Mouse (Mus musculus): ENCODE data around the gene Prex1. TPM values are rescaled to one million over a fixed set of nuclear protein-coding genes. Genes with fewer than 3 reads are reported as not detected.
A peak's percentile ranks its signal among the peaks of the same experiment; 100 is the strongest.

Gene Prex1
- polyA plus RNA-seq, 1 experiment from 2014 or later = 11.3 TPM

DNA sequence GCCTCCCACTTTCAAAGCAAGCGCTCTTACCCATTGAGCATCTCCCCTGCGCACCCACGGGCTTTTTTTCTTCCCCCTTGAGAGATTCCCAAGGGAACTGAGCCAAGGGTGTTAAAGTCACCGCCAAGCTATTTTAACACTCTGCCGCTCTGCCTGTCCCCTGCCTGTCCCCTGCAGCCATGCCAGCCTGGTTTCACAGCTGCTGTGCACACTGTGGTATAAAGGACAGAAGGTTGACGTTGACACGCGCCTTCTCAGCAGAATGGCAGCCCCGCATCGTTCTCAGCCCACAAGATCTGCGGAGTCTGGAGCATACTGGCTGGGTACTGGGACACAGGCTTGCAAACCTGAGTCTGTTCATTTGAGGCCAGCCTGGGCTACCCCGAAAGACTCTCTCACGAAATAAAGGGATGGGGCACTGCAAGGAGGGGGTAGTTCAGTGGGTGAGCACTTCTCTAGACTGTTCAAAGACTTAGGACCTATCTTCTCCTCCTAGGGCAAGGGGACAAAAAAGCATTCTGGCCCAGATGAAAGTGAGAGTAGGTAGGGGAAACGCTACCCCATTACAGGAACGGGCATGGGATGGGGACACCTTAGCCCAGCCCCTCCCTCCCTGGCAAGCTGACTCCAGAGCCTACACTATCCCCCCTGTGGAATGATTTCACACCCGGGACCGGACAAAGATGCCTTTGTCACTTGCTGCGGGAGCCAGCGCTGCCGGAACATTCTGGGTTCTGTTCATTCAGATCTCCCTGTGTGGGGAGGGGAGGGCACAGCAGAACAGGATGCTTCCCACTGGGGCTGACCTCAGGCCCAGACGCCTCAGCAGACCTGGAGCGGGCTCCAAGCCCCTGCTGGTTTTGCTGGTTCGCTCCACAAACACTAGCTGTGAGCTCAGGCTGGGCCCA lies 21.8 kb downstream of the Prex1 start:
- Histone ChIP-seq H3K9me3 (ENCODE audit: control insufficient read depth, low read length) (peaks cover 3% of the 10 kb centered on the region; the same call in 1 of the 2 replicates), H3K4me1 (replicated peaks; ENCODE audit: control insufficient read depth, insufficient read depth, low read length) (no peaks in the 10 kb centered on the region), H3K4me2 (ENCODE audit: low read length) (no peak overlapping the region), H3K27me3 (replicated peaks; ENCODE audit: control insufficient read depth, insufficient read depth, low read length) (no peaks in the 10 kb centered on the region), H3K27ac (ENCODE audit: low read depth) (no peak overlapping the region), H3K36me3 (ENCODE audit: control insufficient read depth, insufficient read depth, low read length) (no peaks in the 10 kb centered on the region), H3K9ac (ENCODE audit: low read length) (no peak overlapping the region), H3K4me3 (ENCODE audit: low read depth, low read length) (no peak overlapping the region)
- DNase-seq (ENCODE audit: low spot score) (no peak), ATAC-seq (replicated peaks; ENCODE audit: low FRiP score, low TSS enrichment, low read depth) (0 out of 2 replicates have a peak, but pooled peaks have one; percentile 32)
- 68% methylated on average over 23 of the region's 23 CpGs for WGBS

DNA sequence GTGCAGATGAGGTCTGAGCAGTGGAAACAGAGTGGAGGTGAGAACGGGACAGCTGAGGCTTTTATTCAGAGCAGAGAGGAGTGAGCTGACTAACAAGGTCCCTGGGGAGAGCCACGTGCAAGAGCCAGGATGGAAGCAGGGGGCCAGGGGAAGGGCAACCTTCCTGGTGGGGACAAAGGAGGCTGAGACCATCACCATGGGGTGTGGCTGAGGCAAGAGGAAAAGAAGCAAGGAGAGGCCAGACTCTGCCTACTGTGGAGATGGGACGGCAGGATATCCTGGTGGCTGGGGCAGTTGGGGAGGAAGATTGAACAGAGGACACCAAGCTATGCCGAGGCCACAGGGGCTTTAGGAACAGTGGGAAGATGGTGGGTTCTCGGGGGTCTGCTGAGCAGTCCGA lies 26.7 kb downstream of the Prex1 start:
- ATAC-seq (replicated peaks; ENCODE audit: low FRiP score, low TSS enrichment, low read depth) (no peak), DNase-seq (ENCODE audit: low spot score) (no peak)
- Histone ChIP-seq H3K4me3 (ENCODE audit: low read depth, low read length) (no peak overlapping the region), H3K9ac (ENCODE audit: low read length) (no peak overlapping the region), H3K9me3 (ENCODE audit: control insufficient read depth, low read length) (no peaks in the 10 kb centered on the region), H3K4me1 (replicated peaks; ENCODE audit: control insufficient read depth, insufficient read depth, low read length) (no peaks in the 10 kb centered on the region), H3K27me3 (replicated peaks; ENCODE audit: control insufficient read depth, insufficient read depth, low read length) (no peaks in the 10 kb centered on the region), H3K27ac (ENCODE audit: low read depth) (no peak overlapping the region), H3K4me2 (ENCODE audit: low read length) (no peak overlapping the region), H3K36me3 (ENCODE audit: control insufficient read depth, insufficient read depth, low read length) (no peaks in the 10 kb centered on the region)
- 27% methylated on average over 6 of the region's 6 CpGs for WGBS

DNA sequence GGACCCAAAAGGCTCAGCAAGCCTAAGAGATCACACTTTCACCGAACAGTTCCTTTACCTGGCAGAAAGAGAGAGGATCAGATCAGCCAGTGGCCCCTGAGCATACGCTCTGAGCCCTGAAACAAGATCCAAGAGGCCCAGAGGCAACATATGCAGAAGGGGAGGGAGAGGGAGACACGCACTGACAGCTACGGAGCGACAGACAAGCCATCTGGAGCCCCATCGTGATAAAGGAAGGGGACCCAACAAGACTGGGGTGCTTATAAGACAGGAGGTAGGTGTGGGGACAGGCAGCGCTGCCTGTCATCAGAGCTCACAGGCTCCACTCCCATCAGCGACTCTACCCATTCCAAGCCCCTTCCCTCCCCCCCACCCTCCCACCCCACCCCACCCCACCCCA lies 27.8 kb downstream of the Prex1 start:
- ATAC-seq (replicated peaks; ENCODE audit: low FRiP score, low TSS enrichment, low read depth) (no peak), DNase-seq (ENCODE audit: low spot score) (no peak)
- 59% methylated on average over 8 of the region's 8 CpGs for WGBS

DNA sequence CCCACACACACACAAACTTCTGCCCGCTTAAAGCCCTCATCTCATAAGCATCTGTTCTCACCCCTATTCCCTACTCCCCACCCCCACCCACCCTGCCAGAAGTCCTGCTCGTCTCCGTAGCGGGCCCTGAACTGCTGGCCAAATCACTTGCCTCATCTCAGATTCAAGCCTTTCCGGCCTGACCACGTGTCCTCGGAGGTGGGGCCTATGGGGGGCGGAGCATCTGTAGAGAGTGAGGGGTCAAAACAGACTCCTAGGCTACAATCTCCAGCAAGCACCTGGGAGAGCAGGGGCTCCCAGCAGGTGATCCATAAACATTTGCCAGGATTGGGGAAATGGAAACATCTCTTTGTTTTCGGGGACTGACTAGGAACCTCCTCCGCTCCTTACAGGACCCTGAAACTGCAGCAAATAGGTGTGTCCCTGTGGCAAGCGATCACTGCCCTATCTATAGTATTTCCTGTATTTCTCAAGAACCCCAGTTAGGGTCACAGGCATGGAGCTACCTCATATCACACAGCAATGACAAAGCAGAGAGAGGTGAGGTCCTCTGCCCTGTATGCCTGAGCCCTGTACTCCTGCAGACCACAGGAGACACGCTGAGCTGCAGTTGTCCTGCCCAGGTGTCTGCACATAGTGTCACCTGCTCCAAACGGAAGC lies 29.6 kb downstream of the Prex1 start:
- Histone ChIP-seq H3K4me1 (replicated peaks; ENCODE audit: control insufficient read depth, insufficient read depth, low read length) (peaks cover 6% of the 10 kb centered on the region), H3K9ac (ENCODE audit: low read length) (no peak overlapping the region), H3K27me3 (replicated peaks; ENCODE audit: control insufficient read depth, insufficient read depth, low read length) (no peaks in the 10 kb centered on the region), H3K9me3 (ENCODE audit: control insufficient read depth, low read length) (no peaks in the 10 kb centered on the region), H3K4me3 (ENCODE audit: low read depth, low read length) (no peak overlapping the region), H3K27ac (ENCODE audit: low read depth) (no peak overlapping the region), H3K36me3 (ENCODE audit: control insufficient read depth, insufficient read depth, low read length) (no peaks in the 10 kb centered on the region), H3K4me2 (ENCODE audit: low read length) (no peak overlapping the region; the same call in 1 of the 2 replicates)
- no peak for ATAC-seq (replicated peaks; ENCODE audit: low FRiP score, low TSS enrichment, low read depth)
- 18% methylated on average over 13 of the region's 13 CpGs for WGBS
- no peak for DNase-seq (ENCODE audit: low spot score)

More for the DNA sequence above, 27.8 kb downstream of the Prex1 start:
- Histone ChIP-seq H3K9me3 (ENCODE audit: control insufficient read depth, low read length) (no peaks in the 10 kb centered on the region), H3K36me3 (ENCODE audit: control insufficient read depth, insufficient read depth, low read length) (no peaks in the 10 kb centered on the region), H3K27me3 (replicated peaks; ENCODE audit: control insufficient read depth, insufficient read depth, low read length) (no peaks in the 10 kb centered on the region), H3K9ac (ENCODE audit: low read length) (no peak overlapping the region), H3K4me3 (ENCODE audit: low read depth, low read length) (no peak overlapping the region), H3K4me1 (replicated peaks; ENCODE audit: control insufficient read depth, insufficient read depth, low read length) (no peaks in the 10 kb centered on the region), H3K27ac (ENCODE audit: low read depth) (no peak overlapping the region), H3K4me2 (ENCODE audit: low read length) (no peak overlapping the region)

DNA sequence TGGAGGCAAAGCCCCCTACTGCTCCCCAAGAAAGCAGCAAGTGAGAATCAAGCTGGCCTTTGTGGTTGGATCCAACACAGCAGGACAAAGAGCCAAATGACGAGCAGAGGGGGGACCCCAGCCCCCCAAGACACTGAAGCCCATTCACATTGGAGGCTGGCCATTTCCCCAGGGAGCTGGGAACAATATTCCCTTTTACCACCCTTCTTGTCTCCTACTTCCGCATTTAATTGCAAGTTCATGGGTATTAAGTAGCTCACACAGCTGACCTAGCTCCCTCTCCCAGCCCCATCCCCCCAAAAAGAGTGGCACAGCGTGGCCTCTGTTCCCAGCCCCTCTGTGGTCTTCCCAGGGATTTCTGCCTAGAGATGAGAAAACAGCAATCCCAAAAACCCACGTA lies 30.8 kb downstream of the Prex1 start:
- Histone ChIP-seq H3K4me3 (ENCODE audit: low read depth, low read length) (no peak overlapping the region), H3K27me3 (replicated peaks; ENCODE audit: control insufficient read depth, insufficient read depth, low read length) (no peaks in the 10 kb centered on the region), H3K9me3 (ENCODE audit: control insufficient read depth, low read length) (no peaks in the 10 kb centered on the region), H3K9ac (ENCODE audit: low read length) (no peak overlapping the region), H3K4me1 (replicated peaks; ENCODE audit: control insufficient read depth, insufficient read depth, low read length) (peaks cover 9% of the 10 kb centered on the region), H3K4me2 (ENCODE audit: low read length) (no peak overlapping the region), H3K27ac (ENCODE audit: low read depth) (no peak overlapping the region), H3K36me3 (ENCODE audit: control insufficient read depth, insufficient read depth, low read length) (no peaks in the 10 kb centered on the region)
- ATAC-seq (replicated peaks; ENCODE audit: low FRiP score, low TSS enrichment, low read depth) = no peak
- 51% methylated on average over 4 of the region's 4 CpGs for WGBS
- no peak for DNase-seq (ENCODE audit: low spot score)

DNA sequence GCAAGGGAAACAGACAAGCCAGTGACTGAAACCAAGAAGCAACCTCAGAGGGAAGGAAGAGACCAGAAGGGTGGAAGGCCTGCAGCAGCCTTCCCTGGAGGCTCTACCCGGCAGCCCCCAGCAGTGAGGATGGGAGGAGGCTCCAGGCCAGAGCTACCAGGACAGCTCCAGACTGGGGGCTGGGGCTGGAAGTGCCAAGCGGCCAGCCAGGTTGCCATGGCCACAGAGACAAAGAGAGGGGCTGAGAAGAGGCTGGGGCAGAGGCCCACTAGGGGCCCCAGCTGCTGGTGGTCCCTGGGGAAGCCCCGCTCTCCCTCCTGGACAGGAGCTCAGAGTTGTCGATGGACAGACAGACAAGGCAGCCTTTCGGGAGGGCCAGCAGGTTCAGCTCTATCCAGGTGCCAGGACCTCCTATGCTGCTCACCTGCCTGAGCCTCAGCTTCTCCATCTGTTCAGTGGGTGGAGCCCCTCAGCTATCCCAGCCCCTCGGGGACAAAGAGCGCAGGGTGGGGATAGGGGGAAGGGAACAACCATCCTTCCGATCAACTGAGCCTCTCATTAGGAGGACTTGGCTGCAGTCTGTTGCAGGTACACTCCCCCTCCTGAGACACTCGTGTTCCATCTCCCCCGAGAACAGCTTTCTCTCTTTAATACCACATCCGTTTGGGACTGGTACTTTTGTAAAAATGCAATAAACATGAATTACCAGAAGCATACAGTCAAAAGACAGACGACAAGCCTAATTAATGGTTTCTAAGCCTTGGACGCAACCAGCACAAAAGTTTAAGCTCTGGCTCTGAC lies 34.5 kb downstream of the Prex1 start:
- Histone ChIP-seq H3K9ac (ENCODE audit: low read length) (no peak overlapping the region), H3K27ac (ENCODE audit: low read depth) (no peak overlapping the region), H3K4me2 (ENCODE audit: low read length) (no peak overlapping the region), H3K36me3 (ENCODE audit: control insufficient read depth, insufficient read depth, low read length) (no peaks in the 10 kb centered on the region), H3K9me3 (ENCODE audit: control insufficient read depth, low read length) (0 out of 2 replicates have a peak, but pooled peaks cover 3% of the 10 kb centered on the region), H3K4me3 (ENCODE audit: low read depth, low read length) (no peak overlapping the region), H3K27me3 (replicated peaks; ENCODE audit: control insufficient read depth, insufficient read depth, low read length) (no peaks in the 10 kb centered on the region), H3K4me1 (replicated peaks; ENCODE audit: control insufficient read depth, insufficient read depth, low read length) (peaks cover 9% of the 10 kb centered on the region)
- ATAC-seq (replicated peaks; ENCODE audit: low FRiP score, low TSS enrichment, low read depth) (no peak), DNase-seq (ENCODE audit: low spot score) (no peak)
- 35% methylated on average over 13 of the region's 13 CpGs for WGBS

DNA sequence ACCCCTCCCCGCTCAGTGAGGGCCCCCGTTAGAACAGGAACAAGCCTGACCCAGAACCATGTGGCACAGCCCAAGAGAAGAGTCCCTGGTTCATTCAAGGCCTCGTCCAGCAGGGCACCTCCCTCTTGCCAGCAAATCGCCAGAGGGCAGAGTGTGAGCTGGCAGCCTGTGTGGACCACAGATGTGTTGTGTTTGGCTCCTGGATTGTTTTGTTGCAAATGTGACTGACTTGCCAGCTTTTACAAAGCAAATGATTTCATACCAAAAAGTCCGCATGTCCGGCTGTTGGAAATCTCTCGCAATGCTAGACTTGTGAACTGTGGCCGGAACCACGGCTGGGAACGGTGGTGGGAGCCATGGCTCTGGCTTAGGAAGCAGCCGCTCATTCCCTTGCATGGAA lies 36.7 kb downstream of the Prex1 start:
- no peak overlapping the region for H3K9ac ChIP-seq (ENCODE audit: low read length)
- H3K27me3 ChIP-seq (replicated peaks; ENCODE audit: control insufficient read depth, insufficient read depth, low read length) = no peaks in the 10 kb centered on the region
- H3K4me2 ChIP-seq (ENCODE audit: low read length) = no peak overlapping the region
- H3K4me1 ChIP-seq (replicated peaks; ENCODE audit: control insufficient read depth, insufficient read depth, low read length) = peaks cover 9% of the 10 kb centered on the region
- DNase-seq (ENCODE audit: low spot score) = no peak
- ATAC-seq (replicated peaks; ENCODE audit: low FRiP score, low TSS enrichment, low read depth) = no peak
- 0 out of 2 replicates have a peak, but pooled peaks cover 3% of the 10 kb centered on the region for H3K9me3 ChIP-seq (ENCODE audit: control insufficient read depth, low read length)
- no peaks in the 10 kb centered on the region for H3K36me3 ChIP-seq (ENCODE audit: control insufficient read depth, insufficient read depth, low read length)
- no peak overlapping the region for H3K27ac ChIP-seq (ENCODE audit: low read depth)
- WGBS = 87% methylated on average over 11 of the region's 11 CpGs
- H3K4me3 ChIP-seq (ENCODE audit: low read depth, low read length) = no peak overlapping the region

DNA sequence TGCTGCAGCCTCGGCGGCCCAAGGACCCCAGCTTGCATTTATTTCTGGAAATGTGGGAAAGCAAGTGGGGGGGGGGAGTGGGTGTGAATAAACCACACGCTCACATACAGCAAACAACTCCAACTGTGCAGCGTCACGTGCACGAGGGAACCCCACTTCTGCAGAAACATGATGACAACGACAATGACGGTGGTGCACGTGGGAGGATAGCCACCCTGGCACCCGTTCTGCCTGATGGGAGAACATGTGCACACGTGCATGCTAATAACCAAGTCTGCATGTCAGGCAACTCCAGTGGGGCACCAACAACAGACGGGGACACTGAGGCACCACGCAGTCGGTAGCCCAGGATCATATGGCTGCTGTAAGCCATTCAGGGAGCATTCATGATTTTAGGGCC lies 37.1 kb downstream of the Prex1 start:
- Histone ChIP-seq H3K36me3 (ENCODE audit: control insufficient read depth, insufficient read depth, low read length) (no peaks in the 10 kb centered on the region), H3K9ac (ENCODE audit: low read length) (no peak overlapping the region), H3K27ac (ENCODE audit: low read depth) (no peak overlapping the region), H3K4me2 (ENCODE audit: low read length) (no peak overlapping the region), H3K4me3 (ENCODE audit: low read depth, low read length) (no peak overlapping the region), H3K4me1 (replicated peaks; ENCODE audit: control insufficient read depth, insufficient read depth, low read length) (peaks cover 10% of the 10 kb centered on the region), H3K9me3 (ENCODE audit: control insufficient read depth, low read length) (0 out of 2 replicates have a peak, but pooled peaks cover 3% of the 10 kb centered on the region), H3K27me3 (replicated peaks; ENCODE audit: control insufficient read depth, insufficient read depth, low read length) (no peaks in the 10 kb centered on the region)
- no peak for DNase-seq (ENCODE audit: low spot score)
- WGBS = 78% methylated on average over 14 of the region's 14 CpGs
- ATAC-seq (replicated peaks; ENCODE audit: low FRiP score, low TSS enrichment, low read depth) = no peak

Data from intestine, embryonic 14.5 days (tissue).